Mouse (Mus musculus) large intestine, adult 2 months (tissue): Measurements from ENCODE around the gene Sh2d7. TPM values are rescaled to one million over a fixed set of nuclear protein-coding genes. Genes with fewer than 3 reads are reported as not detected.

ENCODE experiments used
- polyA plus RNA-seq: library from polyadenylated mRNA; depleted of rRNA; stranded (reverse); fragments of >200 nt; gene quantifications from 2 replicates; pipeline ENCODE4 v1.2.3, GENCODE M21; 2012; rRNA removed

Sh2d7 gene
- polyA plus RNA-seq, 1 experiment: 3.8 TPM

Other genes with a start within 250 kb of the Sh2d7 start
- 1.1 and 1.8 TPM in 2 replicates for gene Dmxl2, start 37.4 kb upstream of the Sh2d7 start, polyA plus RNA-seq
- 4.5 and 4.7 TPM in 2 replicates for gene Cib2, start 21.2 kb downstream of the Sh2d7 start, polyA plus RNA-seq
- gene Idh3a, start 47.4 kb downstream of the Sh2d7 start, polyA plus RNA-seq: 64.4 and 72.2 TPM in 2 replicates
- gene Acsbg1, start 122.9 kb downstream of the Sh2d7 start, polyA plus RNA-seq: 1.5 and 1.9 TPM in 2 replicates
- gene Dnaja4, start 159.9 kb downstream of the Sh2d7 start, polyA plus RNA-seq: 2.5 and 2.6 TPM in 2 replicates
- gene Wdr61, start 195.5 kb downstream of the Sh2d7 start, polyA plus RNA-seq: 29.6 and 32.9 TPM in 2 replicates
- 9.4 and 14.7 TPM in 2 replicates for gene Crabp1, start 225.8 kb downstream of the Sh2d7 start, polyA plus RNA-seq